Mouse (Mus musculus): ENCODE measurements at regions not wholly inside any gene's neighbourhood (a gene's known extent, or its start where the extent isn't known, plus 50 kb on each side); places are given as distances from the start of the nearest gene placed in this dataset.

DNA sequence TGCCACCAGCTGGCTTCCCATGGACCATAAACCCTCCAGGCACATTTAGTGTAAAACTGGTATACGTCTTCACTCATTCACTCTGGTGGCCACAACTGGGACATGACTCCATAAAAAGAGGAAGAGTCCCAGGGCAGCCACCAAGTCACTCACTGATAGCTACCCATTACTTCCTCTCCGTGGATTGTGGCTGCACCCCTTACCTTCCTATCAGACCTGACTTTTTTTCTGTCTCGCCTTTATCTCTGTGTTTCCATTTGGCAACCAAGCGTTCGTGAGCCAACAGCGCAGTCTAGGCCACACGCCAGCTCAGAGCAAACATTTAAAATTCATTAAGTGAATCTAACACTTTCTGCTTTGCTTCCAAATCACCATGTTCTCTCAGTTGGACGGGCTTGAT is 53.9 kb upstream of the Slc44a1 start:
- peak; percentile 41 to 51 for DNase-seq

DNA sequence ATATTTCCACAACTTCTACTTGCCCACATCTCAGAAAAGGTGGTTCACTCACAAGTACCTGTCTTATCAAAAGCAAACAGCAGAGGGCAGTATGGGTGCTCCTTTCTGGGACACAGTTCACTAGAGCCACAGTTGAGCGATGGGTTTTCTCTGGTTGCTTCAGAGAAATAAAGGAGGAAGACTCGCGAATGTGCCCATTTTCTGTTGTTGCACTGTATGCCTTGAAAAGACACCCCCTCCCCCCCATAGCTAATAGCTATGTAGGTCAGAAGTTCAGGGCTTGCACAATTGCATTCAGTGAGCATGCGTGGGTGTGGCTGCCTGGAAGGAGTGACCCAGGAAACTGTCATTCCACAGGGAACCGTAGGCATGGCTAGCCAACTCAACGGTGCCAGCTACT is 55.5 kb upstream of the Slc44a1 start:
- DNase-seq: peak; percentile 85 to 87

DNA sequence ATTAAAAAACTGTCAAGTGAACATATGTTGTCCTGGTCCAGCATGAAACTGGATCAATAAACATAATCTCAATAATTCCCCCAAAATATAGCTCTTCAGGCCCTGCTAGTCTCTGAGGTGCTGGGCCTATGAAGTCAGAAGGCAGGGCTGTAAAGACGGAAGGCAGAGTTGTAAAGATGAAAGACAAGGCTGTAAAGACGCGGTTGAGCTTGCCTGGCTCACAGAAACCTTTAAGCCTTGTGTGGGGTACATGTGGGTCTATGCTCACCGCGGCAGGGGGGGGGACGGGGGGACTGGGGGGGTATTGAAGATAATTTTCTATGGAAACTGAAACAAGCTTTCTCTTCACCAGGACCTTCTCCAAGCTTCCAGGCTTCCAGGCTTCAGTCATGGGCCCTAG is 56.1 kb upstream of the Slc44a1 start:
- DNase-seq: no peak

DNA sequence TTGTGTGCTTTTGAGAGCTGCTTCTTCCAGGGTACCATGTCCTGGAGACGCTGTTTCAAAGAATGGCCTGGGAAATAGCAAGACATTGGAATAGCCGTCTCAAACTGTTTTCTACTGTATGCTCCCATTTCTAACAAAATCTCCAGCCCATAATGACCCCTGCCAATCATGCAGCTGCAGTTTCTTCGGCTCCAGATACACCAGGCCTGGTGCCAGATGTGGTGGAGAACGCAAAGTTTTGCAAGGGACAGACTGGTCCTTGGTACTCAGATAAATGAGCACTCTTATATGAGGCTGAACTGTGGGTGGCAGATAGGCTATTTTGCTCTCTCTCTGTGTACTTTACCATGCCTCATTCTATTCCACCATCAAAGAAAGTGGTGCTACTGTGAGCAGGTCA is 58.2 kb upstream of the Slc44a1 start:
- DNase-seq: no peak

DNA sequence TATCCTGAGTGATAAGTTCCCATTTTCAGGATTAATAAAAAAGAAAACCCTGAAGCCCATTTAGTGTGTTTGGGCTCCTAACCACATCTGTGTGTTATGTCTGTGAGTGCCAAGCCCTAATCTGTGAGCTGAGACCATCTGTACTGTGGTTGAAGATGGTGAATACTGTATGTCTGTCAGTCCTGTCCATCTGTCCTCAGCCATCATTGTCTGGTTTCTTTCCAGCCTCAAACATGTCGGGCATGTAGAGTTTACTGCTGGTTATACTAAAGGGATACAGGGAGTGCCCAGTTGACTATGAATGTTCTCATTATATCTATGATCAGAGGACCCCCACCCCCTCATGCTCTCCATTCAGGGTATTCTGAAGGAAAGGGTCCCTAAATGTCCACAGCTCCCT is 60.4 kb upstream of the Slc44a1 start:
- DNase-seq: no peak

DNA sequence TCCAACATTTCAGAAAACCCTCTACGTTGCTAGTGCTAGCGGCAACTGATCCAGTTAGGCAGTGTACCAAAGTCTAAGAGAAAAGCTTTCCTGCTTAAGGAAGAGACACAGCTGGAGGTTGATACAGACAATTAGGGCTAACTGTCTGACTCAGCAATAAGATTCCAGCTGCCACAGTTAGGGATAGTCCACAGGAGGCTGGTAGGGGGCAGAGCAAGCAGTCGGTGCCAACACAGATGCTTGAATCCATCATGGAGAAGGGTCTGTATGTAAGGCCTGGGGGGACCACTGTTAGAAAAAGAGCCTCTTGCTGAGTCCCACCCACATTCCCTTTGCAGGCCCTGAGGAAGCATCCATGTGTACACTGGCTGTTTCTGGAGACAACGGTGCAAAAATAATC is 63.2 kb upstream of the Slc44a1 start:
- DNase-seq: no peak

DNA sequence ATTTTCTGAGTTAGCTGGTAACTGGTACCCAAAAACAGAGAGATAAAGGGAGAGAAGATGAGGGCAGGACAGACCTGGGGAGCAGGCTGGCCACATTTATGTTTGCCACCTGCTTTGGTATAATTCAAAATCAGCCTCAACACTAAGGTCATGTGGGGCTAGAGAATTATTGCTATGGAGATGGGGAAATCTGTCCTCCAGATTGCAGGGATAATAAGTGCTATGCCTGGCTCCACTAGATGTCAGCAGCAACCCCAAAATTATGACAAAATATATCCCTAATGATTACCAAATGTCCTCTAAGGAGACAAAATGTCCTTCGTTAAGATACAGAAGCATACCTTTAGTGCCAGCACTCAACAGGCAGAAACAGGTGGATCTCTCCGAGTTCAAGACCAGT is 83.8 kb upstream of the Slc44a1 start:
- no peak for DNase-seq

DNA sequence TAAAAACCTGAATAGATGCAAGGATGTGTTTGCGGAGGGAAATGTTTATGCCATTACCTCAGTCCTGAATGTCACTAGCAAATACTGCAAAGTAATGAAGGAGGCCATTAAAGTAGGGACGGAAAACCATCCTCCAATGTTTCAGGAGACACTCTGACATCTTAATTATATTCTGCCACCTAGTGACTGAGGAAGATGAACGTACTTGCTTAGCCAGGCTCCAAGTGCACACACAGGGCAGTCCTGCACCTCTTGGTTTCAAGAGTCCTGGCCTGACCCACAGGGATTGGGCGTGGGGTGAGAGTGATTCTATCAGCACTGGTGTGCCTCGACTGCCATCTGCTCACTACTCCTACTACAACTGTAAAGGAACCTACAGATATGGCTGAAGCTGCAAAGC is 85.3 kb upstream of the Slc44a1 start:
- DNase-seq: peak; percentile 25 to 29

DNA sequence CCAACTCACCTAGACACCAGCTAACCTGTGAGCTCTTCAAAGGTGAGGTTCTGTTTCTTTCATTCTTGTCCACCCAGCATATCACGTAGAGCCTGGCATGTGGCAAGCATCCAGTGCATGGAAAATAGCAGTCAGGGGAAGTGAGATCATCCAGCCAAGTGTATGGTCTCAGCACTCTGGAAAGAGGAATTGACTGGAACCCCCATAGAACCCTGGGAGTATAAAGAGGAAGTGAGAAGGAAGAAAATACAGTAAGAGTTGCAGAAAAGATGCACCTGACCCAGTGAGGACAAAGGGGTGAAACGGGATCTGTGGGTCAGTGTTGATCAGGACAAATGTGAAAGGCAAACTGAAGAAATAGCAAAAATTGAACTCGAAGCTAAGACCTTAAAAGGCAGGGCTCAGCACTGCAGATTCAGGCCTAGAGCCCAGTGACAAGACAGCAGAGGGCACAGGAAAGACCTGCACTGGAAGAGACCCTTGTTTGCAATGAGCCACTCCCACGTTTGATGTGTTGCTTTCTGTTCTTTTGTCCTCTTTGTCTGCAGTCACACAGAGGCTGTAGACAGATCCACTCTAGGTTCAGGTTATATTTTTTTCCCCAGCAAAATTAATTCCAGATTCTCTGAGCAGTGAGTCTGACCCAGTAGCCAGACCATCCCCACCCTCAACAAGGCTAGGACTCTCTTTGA is 86.7 kb upstream of the Slc44a1 start:
- peak; percentile 22 to 29 for DNase-seq

DNA sequence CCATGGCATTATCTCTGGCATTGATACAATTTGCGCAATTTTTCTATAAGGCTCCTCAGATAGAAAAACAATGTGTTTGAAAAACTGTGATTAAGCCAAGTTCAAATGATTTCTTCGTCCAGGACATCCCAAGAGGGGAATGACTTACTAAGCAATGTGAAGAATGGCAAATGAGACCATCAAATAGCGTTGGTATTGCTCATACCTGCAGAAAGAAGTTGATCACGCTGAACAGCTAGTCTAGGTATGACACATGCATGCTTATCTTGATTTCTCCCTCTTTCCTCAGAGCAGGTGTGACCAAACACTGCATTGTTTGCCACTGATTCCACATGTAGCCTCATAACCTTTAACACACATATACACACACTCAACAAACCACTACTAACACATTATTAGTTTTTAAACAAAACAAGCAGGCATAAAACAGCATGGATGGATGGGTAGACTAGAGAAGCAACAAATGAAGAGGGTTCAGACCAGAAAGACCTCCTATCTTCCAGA is 89.1 kb upstream of the Slc44a1 start:
- no peak for DNase-seq

DNA sequence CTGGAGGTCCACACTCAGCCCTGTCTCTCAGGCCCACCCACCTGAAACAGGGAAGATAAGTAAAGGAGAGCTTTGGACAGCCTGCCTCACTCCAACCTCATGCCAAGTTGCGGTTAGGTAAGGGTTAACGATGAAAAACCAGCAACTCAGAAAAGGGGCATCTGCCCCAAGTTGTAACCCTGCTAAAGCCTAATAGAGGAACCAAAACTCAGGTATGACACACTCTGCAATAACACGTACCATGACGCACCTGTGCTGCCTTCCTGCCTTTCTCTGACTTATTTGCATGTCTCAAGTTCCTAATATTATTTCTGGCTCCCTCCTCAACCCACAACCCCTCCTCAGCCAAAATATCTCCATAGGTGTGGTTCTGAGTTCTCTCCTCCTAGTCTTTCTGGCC is 94.9 kb upstream of the Slc44a1 start:
- DNase-seq: peak; percentile 67 to 75

DNA sequence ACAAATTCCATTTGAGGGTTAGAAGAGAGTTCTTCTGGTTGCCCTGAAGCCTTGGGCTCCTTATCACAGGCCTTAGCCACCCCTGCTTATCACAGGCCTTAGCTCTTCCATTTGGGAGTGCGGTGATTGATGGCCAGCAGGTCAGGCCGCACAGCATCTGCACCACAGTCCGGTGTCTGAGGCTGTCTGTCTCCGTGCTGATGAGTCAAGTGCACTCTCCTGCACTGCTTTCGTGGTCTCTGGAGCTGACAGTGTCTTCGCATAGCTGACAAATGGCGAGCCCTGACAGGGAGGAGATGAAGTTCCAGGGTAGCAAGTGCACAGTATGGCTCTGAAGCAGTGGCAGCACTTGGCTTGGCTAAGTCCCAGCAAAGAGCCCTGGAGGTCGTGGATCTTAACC is 95.7 kb upstream of the Slc44a1 start:
- peak in 1 of 2 experiments; percentile 15 for DNase-seq

DNA sequence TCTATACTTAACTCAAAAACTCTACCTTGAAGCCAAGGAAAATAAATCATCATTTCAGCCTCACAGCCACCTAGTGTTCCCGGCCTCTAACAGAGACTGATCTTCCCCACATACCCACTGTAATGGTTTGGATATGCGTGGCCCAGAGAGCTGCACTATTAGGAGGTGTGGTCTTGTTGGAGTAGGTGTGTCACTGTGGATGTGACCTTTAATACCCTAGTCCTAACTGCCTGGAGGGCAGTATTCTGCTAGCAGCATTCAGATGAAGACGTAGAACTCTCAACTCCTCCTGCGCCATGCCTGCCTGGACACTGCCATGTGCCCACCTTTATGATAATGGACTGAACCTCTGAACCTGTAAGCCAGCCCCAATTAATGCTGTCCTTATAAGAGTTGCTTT is 99.0 kb upstream of the Slc44a1 start:
- no peak for DNase-seq

DNA sequence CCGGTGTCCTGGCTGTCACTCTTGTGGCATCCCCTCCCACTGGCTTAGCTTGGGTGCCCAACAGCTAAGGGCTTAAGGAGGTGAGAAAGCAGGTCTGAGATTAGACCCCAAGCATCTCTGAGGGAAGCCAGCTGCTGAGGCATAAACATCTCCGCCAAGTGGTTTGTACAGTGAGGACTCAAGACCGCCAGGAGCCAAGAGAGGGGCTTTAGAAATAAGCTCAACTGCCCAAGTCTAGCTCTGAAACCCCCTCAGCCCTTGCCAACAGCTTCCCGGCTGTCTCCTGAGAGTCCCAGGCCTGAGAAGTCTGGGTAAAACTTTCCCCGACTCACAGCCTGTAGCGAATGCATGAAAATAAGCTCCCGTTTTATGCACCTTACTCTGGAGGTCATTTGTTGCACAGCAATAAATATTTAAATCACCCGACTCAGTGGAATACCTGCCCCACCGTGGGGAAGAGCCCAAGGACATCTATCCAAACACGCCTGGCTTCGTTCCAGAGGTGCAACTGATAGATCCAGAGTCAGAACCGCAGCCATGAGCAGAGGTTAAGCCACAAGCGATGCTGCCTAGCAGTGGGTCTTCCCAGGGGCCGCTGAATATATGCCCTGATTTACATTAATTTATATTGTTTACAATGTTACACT is 100.1 kb upstream of the Slc44a1 start:
- DNase-seq: no peak

DNA sequence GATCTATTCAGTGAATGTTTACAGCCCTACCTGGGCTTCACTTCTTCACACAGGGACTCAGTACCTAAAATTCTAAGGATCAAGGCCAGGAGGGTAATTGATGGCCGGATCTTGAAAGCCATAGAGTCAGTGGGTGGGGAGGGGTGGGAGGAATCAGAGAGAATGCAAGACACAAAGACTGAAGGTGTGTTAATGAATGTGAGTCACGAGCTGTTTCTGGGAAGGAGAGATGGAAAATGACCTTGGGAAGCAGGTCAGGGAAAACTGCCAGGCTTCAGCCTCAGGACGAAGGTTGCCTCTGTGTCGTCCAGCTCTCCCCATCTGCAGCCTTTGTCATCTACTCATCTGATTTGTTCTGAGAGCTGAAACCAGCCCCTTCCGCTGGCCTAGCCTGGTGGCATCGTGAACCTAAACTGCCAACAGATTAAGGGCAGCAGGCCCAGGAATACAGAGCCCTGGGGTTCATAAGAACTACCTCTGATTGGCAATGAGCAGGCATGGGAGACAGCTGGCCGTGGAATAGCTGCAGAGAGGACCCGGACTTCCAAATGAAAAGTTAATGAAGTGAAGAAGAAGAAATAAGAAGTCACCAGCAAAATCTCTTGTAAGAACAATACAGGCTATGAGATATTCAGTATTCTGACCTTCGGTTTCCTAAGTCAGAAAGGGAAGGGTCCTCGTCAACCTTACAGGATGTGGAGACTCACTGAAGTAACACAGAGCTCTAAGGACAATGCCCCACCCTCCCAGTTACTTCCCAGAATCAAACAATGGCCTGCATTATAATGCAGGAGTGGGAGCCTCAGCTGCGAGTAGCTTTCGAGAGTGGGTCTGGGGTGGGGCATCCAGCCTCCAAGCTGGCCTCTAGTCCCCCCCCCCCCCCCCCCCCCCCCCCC is 100.8 kb upstream of the Slc44a1 start:
- no peak for DNase-seq

DNA sequence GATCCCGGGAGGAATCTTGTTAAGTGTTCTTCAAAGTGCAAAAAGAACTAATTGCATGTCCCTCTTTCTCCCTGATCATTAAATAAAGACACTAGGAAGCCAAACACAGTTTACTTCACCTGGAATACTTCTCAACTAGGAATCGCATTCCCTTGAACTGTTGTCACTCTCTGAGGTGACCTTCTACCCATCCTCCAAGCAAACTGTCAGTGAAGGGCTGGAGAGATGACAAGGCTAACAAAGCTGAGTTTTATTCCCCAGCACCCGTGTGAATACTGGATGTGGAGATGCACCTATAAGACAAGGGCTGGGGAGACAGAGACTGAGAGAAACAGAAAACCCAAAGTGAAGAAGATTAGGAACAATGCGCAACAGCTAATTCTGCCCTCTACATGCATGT is 101.7 kb upstream of the Slc44a1 start:
- DNase-seq: no peak

DNA sequence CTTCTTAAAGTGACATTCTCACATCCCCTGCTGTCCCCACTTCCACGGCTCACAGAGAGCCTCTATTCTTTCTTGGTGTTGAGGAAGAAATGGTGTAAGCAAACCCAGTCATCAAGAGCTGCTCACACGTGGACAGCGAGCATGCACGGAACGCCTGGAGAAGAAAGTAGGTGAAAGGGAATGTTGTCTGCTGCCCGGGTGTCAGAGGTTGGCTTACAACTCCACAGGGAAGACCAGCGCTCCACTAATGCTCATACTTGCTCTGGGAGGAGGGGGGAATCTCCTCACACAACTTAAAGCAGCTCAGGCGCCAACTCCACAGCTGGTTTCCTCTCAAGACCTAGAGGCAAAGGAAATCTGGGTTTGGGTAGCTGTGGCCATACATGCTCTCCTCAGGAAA is 102.4 kb upstream of the Slc44a1 start:
- no peak for DNase-seq

DNA sequence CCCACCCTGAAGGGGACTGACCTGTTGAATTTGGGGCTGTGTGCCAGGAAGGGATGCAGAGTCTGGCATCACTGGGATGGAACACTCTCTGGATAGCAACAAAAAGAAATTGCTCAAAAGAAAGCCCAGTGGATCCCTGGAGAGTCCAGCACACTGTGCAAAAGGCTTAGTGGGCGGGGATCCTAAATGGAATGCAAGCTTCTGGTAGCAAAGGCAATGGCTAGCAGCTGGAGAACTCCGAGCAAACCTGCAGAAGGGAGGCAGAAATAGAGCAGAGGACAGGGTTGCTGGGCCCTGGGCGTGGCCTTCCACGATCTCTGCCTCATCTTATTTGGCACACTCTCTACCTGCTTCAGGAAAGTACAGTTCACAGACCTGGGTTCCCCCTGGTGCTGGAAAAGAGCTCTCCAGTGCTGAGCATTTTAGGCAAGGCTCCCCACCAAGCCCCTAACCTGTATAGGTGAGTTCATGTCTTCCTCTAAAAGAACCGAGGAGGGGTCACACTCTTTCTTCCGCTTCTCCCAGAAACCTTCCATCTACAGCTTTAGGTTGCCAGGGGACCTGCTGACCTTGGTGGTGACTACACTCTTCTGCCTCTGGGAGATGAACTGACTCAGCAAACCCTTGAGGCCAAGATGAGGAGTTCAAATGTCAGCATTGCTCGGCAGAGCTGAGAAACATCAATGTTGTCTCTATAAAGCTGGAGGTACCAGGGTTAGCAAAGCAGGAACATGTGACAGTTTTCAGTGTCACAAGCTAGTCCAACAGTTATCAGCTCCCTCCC is 112.6 kb upstream of the Slc44a1 start:
- no peak for DNase-seq

DNA sequence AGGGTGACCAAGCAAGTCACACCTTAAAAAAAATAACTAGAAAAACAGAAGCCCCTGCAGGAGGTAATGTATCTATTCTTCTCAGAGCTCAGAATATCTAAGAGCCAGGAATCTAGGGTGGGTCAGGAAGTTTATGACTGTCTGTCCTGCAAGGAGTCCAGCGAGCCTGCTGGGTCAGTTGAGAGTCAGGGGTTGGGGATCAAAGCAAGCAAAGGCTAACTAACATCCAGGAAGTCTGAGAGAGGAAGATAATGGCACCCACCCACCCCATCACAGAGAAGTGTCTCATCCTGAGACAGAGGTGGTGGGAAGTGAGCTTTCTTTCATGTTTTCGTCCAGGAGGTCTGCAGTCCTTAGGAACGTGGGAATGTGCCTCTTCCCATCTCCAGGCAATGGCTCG is 116.4 kb upstream of the Slc44a1 start:
- no peak for DNase-seq

DNA sequence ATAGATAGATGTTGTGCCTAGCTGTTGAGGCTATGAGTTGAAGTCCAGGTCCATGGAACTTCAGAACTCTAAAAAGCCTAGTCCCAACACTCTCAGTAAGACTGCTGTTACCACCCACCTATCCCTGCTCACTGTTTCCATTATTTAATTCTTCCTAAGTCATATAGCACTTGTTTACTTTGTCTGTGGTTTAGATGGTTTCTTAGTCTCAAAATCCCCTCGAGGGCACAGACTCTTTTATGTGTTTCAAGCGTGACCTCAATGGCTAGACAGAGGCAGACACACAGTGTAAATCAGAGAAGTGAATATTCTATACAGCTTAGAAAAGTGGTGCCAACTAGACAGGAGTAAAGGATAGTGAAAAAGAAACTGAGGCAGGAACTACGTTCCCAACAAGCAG is 117.0 kb upstream of the Slc44a1 start:
- no peak for DNase-seq

DNA sequence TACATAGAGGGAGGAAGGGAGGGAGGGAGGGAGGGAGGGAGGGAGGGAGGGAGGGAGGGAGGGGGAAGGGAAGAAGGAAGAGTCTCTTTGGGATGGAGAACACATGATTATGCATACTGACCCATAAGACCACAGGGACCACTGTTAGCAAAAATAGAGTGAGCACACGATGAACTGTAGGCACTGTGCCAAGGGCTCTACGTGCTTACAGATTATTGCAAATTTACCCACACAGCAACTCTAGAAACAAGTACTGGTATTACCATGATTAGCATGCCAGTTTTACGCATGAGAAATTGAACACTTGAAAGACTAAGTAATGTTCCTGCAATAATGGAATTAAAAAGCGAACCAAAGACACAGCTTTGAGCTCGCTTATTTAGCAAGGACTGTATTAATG is 117.7 kb upstream of the Slc44a1 start:
- DNase-seq: no peak

DNA sequence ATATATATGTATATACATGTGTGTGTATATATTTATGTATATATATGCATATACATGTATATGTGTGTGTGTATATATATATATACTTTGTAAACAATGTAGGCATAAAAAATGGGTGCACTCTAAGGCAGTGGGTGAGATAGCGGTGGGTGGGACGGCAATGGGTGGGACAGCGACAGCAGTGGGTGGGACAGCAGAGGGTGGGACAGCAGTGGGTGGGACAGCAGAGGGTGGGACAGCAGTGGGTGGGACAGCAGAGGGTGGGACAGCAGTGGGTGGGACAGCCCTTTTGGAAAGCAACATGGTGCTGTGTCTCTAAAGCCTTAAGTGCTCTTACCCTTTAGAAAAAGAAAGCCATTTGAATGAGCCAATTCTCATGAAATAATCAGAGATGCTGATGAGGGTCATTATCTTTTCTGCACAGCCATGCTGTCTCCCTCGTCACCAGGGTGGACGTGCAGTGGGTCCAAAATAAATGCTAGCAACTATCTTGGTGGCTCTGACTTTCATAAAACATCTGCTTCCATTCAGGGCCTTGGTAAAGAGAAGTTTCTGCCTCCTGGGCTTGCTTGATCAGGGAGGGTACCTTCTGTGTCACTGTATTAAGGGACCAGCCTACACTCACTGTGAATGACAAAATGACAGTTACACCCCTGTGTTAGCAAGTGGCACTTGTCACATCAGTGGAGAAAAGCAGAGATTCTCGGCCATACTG is 119.3 kb upstream of the Slc44a1 start:
- no peak for DNase-seq

Measured in B cell, adult 2 months (primary cell).